Mouse (Mus musculus) C2C12 (cell line): ENCODE data around the gene Calhm2. TPM values are rescaled to one million over a fixed set of nuclear protein-coding genes. Genes with fewer than 3 reads are reported as not detected.

ENCODE experiments used
- H3K27me3 ChIP-seq: one replicate; pipeline ENCODE4 v1.6.1; 2011; ENCODE audit not compliant: control insufficient read depth, insufficient read depth, insufficient read length
- H3K36me3 ChIP-seq: one replicate; pipeline ENCODE4 v1.6.1; 2011; ENCODE audit not compliant: control insufficient read depth, insufficient read depth
- H3K4me3 ChIP-seq: one replicate; pipeline ENCODE4 v1.5.1; 2011; ENCODE audit warnings: mild to moderate bottlenecking, control low read depth; ENCODE audit not compliant: poor library complexity, insufficient read depth, severe bottlenecking
- H3K79me2 ChIP-seq: one replicate; pipeline ENCODE4 v1.6.1; 2011; ENCODE audit not compliant: control insufficient read depth, insufficient read depth
- H3K79me3 ChIP-seq: one replicate; pipeline ENCODE4 v1.6.1; 2011; ENCODE audit warnings: low read depth, control low read depth
- H3ac ChIP-seq: one replicate; pipeline ENCODE3; 2011; ENCODE audit warnings: low read depth; ENCODE audit not compliant: control insufficient read depth, insufficient read length
- CEBPB ChIP-seq: IDR thresholded peaks from one replicate; pipeline ENCODE4 v1.6.1; 2011; ENCODE audit warnings: low read depth, mild to moderate bottlenecking, control low read depth, moderate library complexity
- CTCF ChIP-seq: IDR thresholded peaks from one replicate; pipeline ENCODE4 v1.5.1; 2011; ENCODE audit not compliant: control insufficient read depth, insufficient read depth, insufficient read length
- FOSL1 ChIP-seq: IDR thresholded peaks from one replicate; pipeline ENCODE4 v1.8.0; 2011; ENCODE audit warnings: mild to moderate bottlenecking, low read length; ENCODE audit not compliant: poor library complexity, insufficient read depth, severe bottlenecking
- MAX ChIP-seq: IDR thresholded peaks from one replicate; pipeline ENCODE4 v1.6.1; 2011; ENCODE audit warnings: mild to moderate bottlenecking, control low read depth
- MYOD1 ChIP-seq: IDR thresholded peaks from one replicate; pipeline ENCODE4 v1.6.1; 2011; ENCODE audit warnings: low read depth; ENCODE audit not compliant: control insufficient read depth, insufficient read length
- MYOG ChIP-seq: IDR thresholded peaks from one replicate; pipeline ENCODE4 v1.6.1; 2011; ENCODE audit not compliant: control insufficient read depth, insufficient read length; ENCODE audit errors: extremely low read depth
- USF1 ChIP-seq: IDR thresholded peaks from one replicate; pipeline ENCODE4 v1.6.1; 2011; ENCODE audit warnings: low read depth, mild to moderate bottlenecking, control low read depth, moderate library complexity
- polyA plus RNA-seq: library from polyadenylated mRNA; unstranded; fragments of >200 nt; fragmentation: generic; extraction: Trizol; gene quantifications from one replicate; pipeline ENCODE4 v1.2.1, GENCODE M21; 2012; ENCODE audit warnings: missing spikeins

Gene Calhm2
- polyA plus RNA-seq, 1 experiment, result 1.5 TPM

DNA sequence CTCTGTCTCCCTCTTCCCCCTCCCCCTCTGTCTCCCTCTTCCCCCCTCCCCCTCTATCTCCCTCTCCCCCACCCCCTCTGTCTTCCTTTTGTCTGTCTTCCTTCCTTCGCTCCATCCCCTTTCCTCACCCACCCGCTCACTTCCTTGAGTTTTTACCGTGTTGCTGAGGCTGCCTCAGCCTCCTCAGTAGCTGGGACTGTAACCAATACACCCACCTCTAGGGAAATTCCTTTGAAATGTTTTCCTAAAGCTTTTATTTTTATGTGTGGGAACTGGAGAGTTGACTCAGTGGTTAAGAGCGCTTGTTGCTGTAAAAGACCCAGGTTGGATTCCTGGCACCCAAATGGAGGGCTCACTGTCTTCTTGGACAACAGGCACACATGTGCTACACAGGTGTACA is 23.6 kb upstream of the Calhm2 start:
- no peaks in the 10 kb centered on the region for H3K79me2 ChIP-seq
- H3K4me3 ChIP-seq, result no peak overlapping the region
- H3K36me3 ChIP-seq, result no peaks in the 10 kb centered on the region

DNA sequence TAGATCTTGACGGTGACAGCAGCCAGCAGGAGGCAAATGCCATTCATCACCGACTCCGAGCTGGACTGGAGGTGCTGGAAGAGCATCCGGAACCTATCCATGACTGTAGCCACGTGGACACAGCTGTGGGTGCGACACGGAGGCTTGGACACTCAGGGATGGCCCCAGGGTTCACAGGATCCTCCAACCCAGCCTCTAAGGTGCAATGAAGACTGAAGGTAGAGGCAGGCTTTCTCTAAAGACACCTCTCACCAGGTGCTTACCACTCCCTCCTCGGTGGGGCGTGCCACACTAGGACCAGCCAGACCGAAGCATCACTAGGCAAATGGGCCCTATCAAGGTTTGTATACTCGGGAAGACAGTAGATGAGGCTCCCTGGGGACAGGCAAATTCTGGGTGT is 19.6 kb upstream of the Calhm2 start, which contains the start of gene Calhm3:
Gene Calhm3, minus strand, starts transcription at position 101 of the 400 bp plus-strand sequence.
- Histone ChIP-seq H3K79me2 (no peaks in the 10 kb centered on the region), H3K4me3 (no peak within 1 kb of the TSS), H3K79me3 (no peaks in the 10 kb centered on the region), H3K36me3 (no peaks in the 10 kb centered on the region), H3ac (no peak within 1 kb of the TSS), H3K27me3 (peaks cover 15% of the 10 kb centered on the region)
- TF ChIP-seq MYOD1 (no peak), FOSL1 (no peak), USF1 (no peak), MYOG (no peak)

More for the DNA sequence above, 23.6 kb upstream of the Calhm2 start:
- TF ChIP-seq USF1 (no peak), CEBPB (no peak), MAX (no peak), FOSL1 (no peak), CTCF (no peak), MYOD1 (no peak), MYOG (no peak)
- no peaks in the 10 kb centered on the region for H3K79me3 ChIP-seq
- H3K27me3 ChIP-seq, result peaks cover 7% of the 10 kb centered on the region
- no peak overlapping the region for H3ac ChIP-seq

DNA sequence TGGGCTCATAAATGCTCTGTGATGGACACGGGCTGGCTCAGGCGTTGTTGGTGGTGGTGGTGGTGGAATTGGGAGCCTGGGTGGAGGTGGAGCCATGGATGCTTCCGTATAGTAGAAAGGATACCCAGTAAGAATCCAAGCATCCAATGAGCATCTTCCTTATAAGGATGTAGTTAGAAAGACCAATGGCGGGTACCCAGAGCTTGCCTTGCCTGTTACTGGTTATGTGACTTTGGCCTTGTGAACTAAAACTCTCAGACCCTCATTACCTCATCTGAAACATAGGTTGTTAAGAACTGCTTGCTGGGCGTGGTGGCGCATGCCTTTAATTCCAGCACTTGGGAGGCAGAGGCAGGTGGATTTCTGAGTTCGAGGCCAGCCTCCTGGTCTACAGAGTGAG is 15.7 kb upstream of the Calhm2 start:
- no peak overlapping the region for H3K4me3 ChIP-seq
- H3K36me3 ChIP-seq, result no peaks in the 10 kb centered on the region
- peaks cover 20% of the 10 kb centered on the region for H3K27me3 ChIP-seq
- no peaks in the 10 kb centered on the region for H3K79me3 ChIP-seq
- no peak overlapping the region for H3ac ChIP-seq
- TF ChIP-seq MAX (no peak), FOSL1 (no peak), MYOG (no peak), USF1 (no peak), CTCF (no peak), MYOD1 (no peak), CEBPB (no peak)
- H3K79me2 ChIP-seq, result no peaks in the 10 kb centered on the region

DNA sequence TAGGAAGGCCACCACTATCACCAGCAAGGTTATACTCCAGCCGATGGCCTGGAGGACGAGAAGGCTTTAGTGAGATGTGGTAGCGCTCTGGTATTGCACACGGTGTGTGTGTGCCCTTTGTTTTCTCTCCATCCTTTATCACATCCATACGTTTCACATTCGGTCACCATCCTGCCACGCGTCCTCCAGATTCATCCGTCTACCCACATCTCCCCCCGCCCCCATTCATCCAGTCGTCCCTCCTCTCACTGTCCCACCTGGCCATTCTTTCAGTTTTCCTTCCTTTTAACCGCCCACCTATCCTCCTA is 13.9 kb upstream of the Calhm2 start:
- Histone ChIP-seq H3ac (no peak overlapping the region), H3K36me3 (no peaks in the 10 kb centered on the region), H3K27me3 (peaks cover 13% of the 10 kb centered on the region), H3K79me3 (no peaks in the 10 kb centered on the region), H3K79me2 (no peaks in the 10 kb centered on the region), H3K4me3 (no peak overlapping the region)
- TF ChIP-seq MYOD1, result no peak
- TF ChIP-seq USF1, result no peak

DNA sequence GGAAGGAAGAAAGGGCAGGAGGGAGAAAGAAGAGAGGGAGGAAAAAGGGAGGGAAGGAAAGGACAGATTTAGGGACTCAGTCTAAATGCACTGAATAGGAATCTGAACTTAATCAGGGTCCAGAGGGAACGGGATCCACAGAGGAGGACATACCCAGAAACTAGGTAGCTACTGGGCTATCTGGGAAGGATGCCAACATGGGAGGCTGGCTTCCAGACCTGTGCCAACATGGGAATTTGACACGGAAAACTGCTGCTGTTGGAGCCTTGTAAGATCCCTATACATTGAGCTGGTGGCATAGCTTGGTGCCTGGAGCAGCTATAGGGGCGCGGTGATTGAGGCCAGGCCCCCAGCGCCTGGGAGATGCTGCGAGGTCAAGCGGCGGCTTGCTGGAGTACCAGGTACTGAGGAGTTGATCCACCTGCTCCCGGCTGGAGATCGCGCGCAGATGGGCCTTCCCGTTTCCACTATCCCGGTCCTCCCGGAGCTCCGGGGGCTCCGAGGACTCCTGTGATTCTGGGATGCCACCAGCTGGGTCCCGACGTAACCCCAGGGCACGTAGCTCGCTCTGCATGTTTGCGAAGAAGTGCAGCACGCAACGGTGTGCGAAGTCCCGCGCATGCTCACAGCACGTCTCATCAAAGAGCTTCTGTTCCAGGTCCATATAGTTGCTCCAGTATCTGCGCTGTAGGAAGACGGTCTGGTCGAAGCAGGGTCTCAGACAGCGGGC is 13.4 kb upstream of the Calhm2 start:
- TF ChIP-seq CTCF (no peak), CEBPB (no peak), MYOG (no peak), FOSL1 (no peak), USF1 (no peak), MAX (no peak), MYOD1 (no peak)
- Histone ChIP-seq H3K36me3 (no peaks in the 10 kb centered on the region), H3ac (no peak overlapping the region), H3K79me3 (no peaks in the 10 kb centered on the region), H3K27me3 (peaks cover 13% of the 10 kb centered on the region), H3K79me2 (no peaks in the 10 kb centered on the region), H3K4me3 (no peak overlapping the region)

DNA sequence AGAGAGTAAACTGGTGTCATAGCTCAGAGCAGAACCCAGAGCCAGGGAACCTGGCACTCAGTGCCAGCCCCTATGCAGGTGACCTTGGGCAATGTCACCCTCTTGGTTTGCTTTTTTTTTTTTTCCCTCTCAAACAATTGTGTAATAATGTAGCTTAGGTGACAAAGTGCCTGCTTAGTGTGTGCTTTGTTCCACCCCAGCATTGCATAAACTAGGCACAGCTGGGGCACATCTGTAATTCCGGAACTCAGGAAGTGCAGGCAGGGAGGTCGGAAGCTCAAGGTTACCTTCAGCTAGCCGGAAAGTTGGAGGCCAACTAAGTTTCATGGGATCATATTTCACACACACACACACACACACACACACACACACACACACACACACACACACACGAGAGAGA is 11.8 kb upstream of the Calhm2 start:
- Histone ChIP-seq H3K79me2 (no peaks in the 10 kb centered on the region), H3K36me3 (no peaks in the 10 kb centered on the region), H3ac (no peak overlapping the region), H3K79me3 (no peaks in the 10 kb centered on the region), H3K27me3 (peaks cover 10% of the 10 kb centered on the region), H3K4me3 (no peak overlapping the region)
- TF ChIP-seq FOSL1 (no peak), MYOG (no peak), USF1 (no peak), MAX (no peak), MYOD1 (no peak), CEBPB (no peak), CTCF (no peak)
